In the genomic region with DNA sequence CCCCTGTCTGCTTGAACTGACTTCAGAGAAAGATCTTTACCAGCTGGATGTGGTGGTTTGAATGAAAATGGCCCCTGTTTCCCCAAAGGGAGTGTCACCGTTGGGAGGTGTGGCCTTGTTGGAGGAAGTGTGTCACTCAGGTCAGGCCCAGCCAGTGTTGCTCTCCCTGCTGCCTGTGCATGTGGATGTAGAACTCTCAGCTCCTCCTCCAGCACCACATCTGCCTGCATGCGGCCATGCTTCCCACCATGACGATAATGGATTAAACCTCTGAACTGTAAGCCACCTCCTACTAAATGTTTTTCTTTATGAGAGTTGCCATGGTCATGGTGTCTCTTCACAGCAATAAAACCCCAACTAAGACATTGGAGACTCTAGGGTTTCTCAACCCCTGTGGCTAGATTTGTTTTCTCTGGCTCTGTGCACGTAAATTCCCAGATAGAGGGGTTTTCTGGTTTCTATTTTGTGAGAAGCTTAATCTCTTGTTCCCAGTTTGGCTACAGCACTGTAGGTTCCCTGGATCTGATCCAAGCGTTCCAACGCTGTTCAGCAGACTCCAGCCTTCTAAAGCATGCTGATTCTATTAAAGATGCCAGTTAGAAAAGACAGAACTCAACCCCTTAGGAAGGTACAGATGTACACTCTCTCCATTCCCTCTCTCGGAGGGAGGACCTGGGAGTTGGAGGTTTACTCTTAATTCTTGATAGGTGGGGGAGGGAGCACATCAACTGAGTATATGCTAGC, we compare ENCODE assay signal across 9 mouse cellular contexts.
A peak's percentile ranks its signal among the peaks of the same experiment; 100 is the strongest.
DNase-seq lines count a peak whose midpoint lies in the region; ATAC-seq lines count a peak whose summit lies in the region.
"Had no signal": no experiment of that assay in that cellular context is flagged by ENCODE, and none has a peak within 500 bp of the region (broad histone marks: within the 10 kb centered on the region; RNA-seq: fewer than 3 reads in every experiment).

No protein-coding gene starts in this region.

- intact Hi-C loops in left cerebral cortex, postnatal 4 days (cut with DNase I): no loop called here

- ATAC-seq in hindbrain, embryonic 14.5 days (ENCODE audit: low FRiP score): no peak; the same call in 1 of the 2 replicates
- no peak for ATAC-seq in hindbrain, embryonic 12.5 days (ENCODE audit: low FRiP score)

- no peaks in the 10 kb centered on the region for H3K27me3 ChIP-seq in hindbrain, embryonic 14.5 days (ENCODE audit: control insufficient read depth, insufficient read depth, low read length)
- H3K27me3 ChIP-seq in hindbrain, embryonic 12.5 days: no peaks in the 10 kb centered on the region

- H3K9ac ChIP-seq in hindbrain, embryonic 14.5 days: no peak overlapping the region
- no peak overlapping the region for H3K9ac ChIP-seq in hindbrain, embryonic 12.5 days

- no peak overlapping the region for H3K4me3 ChIP-seq in hindbrain, embryonic 14.5 days (replicated peaks; ENCODE audit: low read length)
- H3K4me3 ChIP-seq in hindbrain, embryonic 12.5 days: no peak overlapping the region

- no peaks in the 10 kb centered on the region for H3K4me1 ChIP-seq in hindbrain, embryonic 14.5 days (replicated peaks; ENCODE audit: control insufficient read depth, insufficient read depth, low read length)
- H3K4me1 ChIP-seq in hindbrain, embryonic 12.5 days: no peaks in the 10 kb centered on the region

- H3K4me2 ChIP-seq in hindbrain, embryonic 14.5 days (replicated peaks): no peak overlapping the region
- no peak overlapping the region for H3K4me2 ChIP-seq in hindbrain, embryonic 12.5 days (replicated peaks)

- DNase-seq in hindbrain, embryonic 14.5 days (ENCODE audit: low spot score): peak; percentile 55
- DNase-seq in MN1 (ENCODE audit: low spot score): peak; percentile 19
- peak; percentile 30 to 57 for DNase-seq in frontal cortex, postnatal 36 days (ENCODE audit: low spot score in 2 of 2)
- peak; percentile 14 for DNase-seq in left cerebral cortex, postnatal 4 days
- no peak for DNase-seq in adrenal gland, postnatal 36 days
- DNase-seq in thymus, postnatal 36 days: no peak
- no peak for DNase-seq in cerebellum, adult 8-10 months

- 66% methylated on average over 7 of the region's 7 CpGs for WGBS in hindbrain, embryonic 14.5 days
- 71% methylated on average over 7 of the region's 7 CpGs for WGBS in hindbrain, embryonic 12.5 days

- H3K27ac ChIP-seq in hindbrain, embryonic 14.5 days: no peak overlapping the region
- H3K27ac ChIP-seq in hindbrain, embryonic 12.5 days: no peak overlapping the region
- H3K27ac ChIP-seq: macrophage had no signal

- no peaks in the 10 kb centered on the region for H3K9me3 ChIP-seq in hindbrain, embryonic 14.5 days (ENCODE audit: control insufficient read depth, low read length)
- no peaks in the 10 kb centered on the region for H3K9me3 ChIP-seq in hindbrain, embryonic 12.5 days (replicated peaks)

- no peaks in the 10 kb centered on the region for H3K36me3 ChIP-seq in hindbrain, embryonic 14.5 days (replicated peaks; ENCODE audit: control insufficient read depth, insufficient read depth)
- H3K36me3 ChIP-seq in hindbrain, embryonic 12.5 days: no peaks in the 10 kb centered on the region

Comparison
In these comparisons a context has a peak if more than half of its experiments do, and no peak if none do; other contexts are left out.
1. DNase-seq: peak in hindbrain, embryonic 14.5 days (single experiment), MN1 (single experiment), frontal cortex, postnatal 36 days (2 of 2) and left cerebral cortex, postnatal 4 days (single experiment); none in adrenal gland, postnatal 36 days (0 of 2), thymus, postnatal 36 days (0 of 2) and cerebellum, adult 8-10 months (single experiment).